Mouse (Mus musculus): Measurements from ENCODE around the gene Pde1b. TPM values are rescaled to one million over a fixed set of nuclear protein-coding genes. Genes with fewer than 3 reads are reported as not detected.
A peak's percentile ranks its signal among the peaks of the same experiment; 100 is the strongest.

The Pde1b gene
- polyA plus RNA-seq, 1 experiment from 2014 or later = 2.2 TPM

DNA sequence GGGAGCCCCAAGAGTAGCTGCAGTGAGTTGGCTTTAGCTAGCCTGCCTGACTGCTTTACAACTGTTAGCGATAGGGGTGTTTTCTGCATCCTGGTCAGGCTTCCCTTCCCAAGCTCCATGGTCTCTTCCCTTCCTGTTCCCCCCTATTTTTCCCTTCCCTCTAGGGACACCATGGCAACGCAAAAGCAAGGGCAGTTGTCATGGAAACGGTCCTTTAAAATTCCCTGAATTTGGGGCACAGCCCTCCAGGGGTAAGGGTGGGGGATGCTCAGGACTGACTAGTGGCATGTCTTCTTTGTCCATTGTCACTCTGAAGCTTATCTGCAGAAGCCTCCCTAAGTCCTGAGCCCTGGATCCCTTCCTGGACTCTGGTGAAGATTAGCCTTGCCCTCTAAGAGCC, 20.3 kb downstream of the Pde1b start:
- Histone ChIP-seq H3K36me3 (ENCODE audit: insufficient read depth, low read length) (no peaks in the 10 kb centered on the region), H3K27me3 (replicated peaks; ENCODE audit: insufficient read depth, low read length) (no peaks in the 10 kb centered on the region), H3K4me3 (ENCODE audit: low read depth, low read length) (no peak overlapping the region), H3K27ac (ENCODE audit: low read length) (no peak overlapping the region), H3K9ac (replicated peaks; ENCODE audit: low read depth) (no peak overlapping the region), H3K9me3 (ENCODE audit: low read length) (no peaks in the 10 kb centered on the region), H3K4me1 (ENCODE audit: insufficient read depth, low read depth, low read length) (no peaks in the 10 kb centered on the region), H3K4me2 (replicated peaks; ENCODE audit: low read depth, low read length) (no peak overlapping the region)
- WGBS = 42% methylated on average over 3 of the region's 3 CpGs
- DNase-seq (ENCODE audit: low spot score) = no peak
- no peak for ATAC-seq
- no peak for TF ChIP-seq EP300 (IDR thresholded peaks at IDR 0.05)
- no peak for TF ChIP-seq CTCF (IDR thresholded peaks at IDR 0.05)

- no peak overlapping the region for H3K4me3 ChIP-seq (ENCODE audit: low read depth, low read length)
- H3K27me3 ChIP-seq (replicated peaks; ENCODE audit: insufficient read depth, low read length) = no peaks in the 10 kb centered on the region
- no peaks in the 10 kb centered on the region for H3K36me3 ChIP-seq (ENCODE audit: insufficient read depth, low read length)
- 10% methylated on average over 5 of the region's 5 CpGs for WGBS
- no peaks in the 10 kb centered on the region for H3K4me1 ChIP-seq (ENCODE audit: insufficient read depth, low read depth, low read length)
- H3K4me2 ChIP-seq (replicated peaks; ENCODE audit: low read depth, low read length) = no peak overlapping the region
- no peaks in the 10 kb centered on the region for H3K9me3 ChIP-seq (ENCODE audit: low read length)
- ATAC-seq (peak; percentile 52; the same call in 1 of the 2 replicates), DNase-seq (ENCODE audit: low spot score) (peak; percentile 69)
- TF ChIP-seq EP300 (IDR thresholded peaks at IDR 0.05) (no peak), CTCF (IDR thresholded peaks at IDR 0.05) (peak; percentile 94)
- H3K27ac ChIP-seq (ENCODE audit: low read length) = no peak overlapping the region
- H3K9ac ChIP-seq (replicated peaks; ENCODE audit: low read depth) = no peak overlapping the region
Measured at GRCm38 (mm10) chr15:103530372-103530771, 27.5 kb downstream of the Pde1b start.

DNA sequence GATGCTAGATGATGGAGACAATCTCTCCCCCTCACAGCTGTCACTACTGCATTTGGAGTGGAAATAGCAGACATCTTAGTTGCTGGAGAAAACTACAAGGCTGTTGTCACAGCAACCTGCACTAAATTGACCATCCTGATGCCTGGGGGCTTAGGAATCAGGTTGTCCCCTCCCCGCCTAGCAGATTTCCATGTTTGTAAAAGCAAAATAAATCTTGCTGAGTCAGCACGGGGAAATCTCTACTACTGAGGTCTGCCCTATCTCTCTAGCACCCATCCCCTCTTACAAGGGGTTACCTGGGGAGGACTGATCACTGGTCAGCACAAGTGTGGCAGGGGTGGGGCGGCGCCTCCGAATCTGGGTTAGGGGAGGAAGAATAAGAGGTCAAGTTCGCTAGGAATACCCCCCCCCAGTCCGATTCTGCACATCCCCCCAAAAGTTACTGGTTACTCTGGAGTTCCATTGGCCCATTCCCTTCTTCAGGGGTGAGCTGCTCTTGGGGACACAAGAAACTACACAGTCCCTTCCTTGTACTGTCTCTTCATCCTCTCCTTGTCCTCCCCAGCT, 31.3 kb downstream of the Pde1b start:
- Histone ChIP-seq H3K9ac (replicated peaks; ENCODE audit: low read depth) (no peak overlapping the region), H3K9me3 (ENCODE audit: low read length) (no peaks in the 10 kb centered on the region), H3K27ac (ENCODE audit: low read length) (no peak overlapping the region), H3K4me2 (replicated peaks; ENCODE audit: low read depth, low read length) (no peak overlapping the region), H3K36me3 (ENCODE audit: insufficient read depth, low read length) (no peaks in the 10 kb centered on the region), H3K4me3 (ENCODE audit: low read depth, low read length) (no peak overlapping the region), H3K27me3 (replicated peaks; ENCODE audit: insufficient read depth, low read length) (0 out of 2 replicates have a peak, but pooled peaks cover 6% of the 10 kb centered on the region), H3K4me1 (ENCODE audit: insufficient read depth, low read depth, low read length) (0 out of 2 replicates have a peak, but pooled peaks cover 4% of the 10 kb centered on the region)
- TF ChIP-seq CTCF (IDR thresholded peaks at IDR 0.05) (no peak), EP300 (IDR thresholded peaks at IDR 0.05) (no peak)
- ATAC-seq = no peak
- no peak for DNase-seq (ENCODE audit: low spot score)
- WGBS = 67% methylated on average over 7 of the region's 7 CpGs

GRCm38 (mm10) chr15:103535030-103535429, 32.2 kb downstream of the Pde1b start:
- DNase-seq (ENCODE audit: low spot score) (no peak), ATAC-seq (no peak)
- H3K9ac ChIP-seq (replicated peaks; ENCODE audit: low read depth) = no peak overlapping the region
- no peak overlapping the region for H3K4me3 ChIP-seq (ENCODE audit: low read depth, low read length)
- no peaks in the 10 kb centered on the region for H3K36me3 ChIP-seq (ENCODE audit: insufficient read depth, low read length)
- no peaks in the 10 kb centered on the region for H3K9me3 ChIP-seq (ENCODE audit: low read length)
- TF ChIP-seq CTCF (IDR thresholded peaks at IDR 0.05) (no peak), EP300 (IDR thresholded peaks at IDR 0.05) (no peak)
- H3K4me2 ChIP-seq (replicated peaks; ENCODE audit: low read depth, low read length) = no peak overlapping the region
- H3K27me3 ChIP-seq (replicated peaks; ENCODE audit: insufficient read depth, low read length) = 0 out of 2 replicates have a peak, but pooled peaks cover 6% of the 10 kb centered on the region
- WGBS = 91% methylated on average over 2 of the region's 2 CpGs
- H3K4me1 ChIP-seq (ENCODE audit: insufficient read depth, low read depth, low read length) = 0 out of 2 replicates have a peak, but pooled peaks cover 4% of the 10 kb centered on the region
- H3K27ac ChIP-seq (ENCODE audit: low read length) = no peak overlapping the region

- DNase-seq (ENCODE audit: low spot score) (no peak), ATAC-seq (no peak)
- Histone ChIP-seq H3K4me2 (replicated peaks; ENCODE audit: low read depth, low read length) (no peak overlapping the region), H3K27me3 (replicated peaks; ENCODE audit: insufficient read depth, low read length) (0 out of 2 replicates have a peak, but pooled peaks cover 6% of the 10 kb centered on the region), H3K4me1 (ENCODE audit: insufficient read depth, low read depth, low read length) (0 out of 2 replicates have a peak, but pooled peaks cover 4% of the 10 kb centered on the region), H3K36me3 (ENCODE audit: insufficient read depth, low read length) (no peaks in the 10 kb centered on the region), H3K4me3 (ENCODE audit: low read depth, low read length) (no peak overlapping the region), H3K9me3 (ENCODE audit: low read length) (no peaks in the 10 kb centered on the region), H3K9ac (replicated peaks; ENCODE audit: low read depth) (no peak overlapping the region), H3K27ac (ENCODE audit: low read length) (no peak overlapping the region)
- TF ChIP-seq EP300 (IDR thresholded peaks at IDR 0.05) (no peak), CTCF (IDR thresholded peaks at IDR 0.05) (no peak)
- WGBS = 67% methylated on average over 1 of the region's 1 CpGs
Measured at GRCm38 (mm10) chr15:103535786-103536185, 33.0 kb downstream of the Pde1b start.

DNA sequence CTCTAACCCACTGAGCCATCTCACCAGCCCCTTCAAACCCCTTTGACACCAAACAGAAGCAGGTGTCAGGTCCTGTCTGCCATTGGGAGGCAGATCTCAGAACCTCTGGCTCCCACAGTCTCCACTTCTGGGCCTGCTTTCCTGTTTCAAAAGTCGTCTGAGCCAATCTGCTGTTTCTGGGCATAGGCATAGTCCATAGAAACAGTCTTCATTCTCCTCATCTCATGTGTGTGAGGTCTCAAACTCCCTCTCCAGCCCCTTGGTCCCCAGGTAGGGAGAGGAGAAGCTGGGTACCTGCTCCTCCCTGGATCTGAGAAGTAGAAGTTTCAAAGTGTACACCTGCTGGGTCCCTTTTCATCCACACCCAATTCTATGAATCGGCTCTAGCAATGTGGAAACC, 33.6 kb downstream of the Pde1b start:
- Histone ChIP-seq H3K27me3 (replicated peaks; ENCODE audit: insufficient read depth, low read length) (0 out of 2 replicates have a peak, but pooled peaks cover 6% of the 10 kb centered on the region), H3K4me2 (replicated peaks; ENCODE audit: low read depth, low read length) (no peak overlapping the region), H3K4me3 (ENCODE audit: low read depth, low read length) (no peak overlapping the region), H3K4me1 (ENCODE audit: insufficient read depth, low read depth, low read length) (0 out of 2 replicates have a peak, but pooled peaks cover 4% of the 10 kb centered on the region), H3K36me3 (ENCODE audit: insufficient read depth, low read length) (no peaks in the 10 kb centered on the region), H3K9ac (replicated peaks; ENCODE audit: low read depth) (no peak overlapping the region), H3K27ac (ENCODE audit: low read length) (no peak overlapping the region), H3K9me3 (ENCODE audit: low read length) (no peaks in the 10 kb centered on the region)
- ATAC-seq = no peak
- no peak for DNase-seq (ENCODE audit: low spot score)
- no peak for TF ChIP-seq EP300 (IDR thresholded peaks at IDR 0.05)
- TF ChIP-seq CTCF (IDR thresholded peaks at IDR 0.05) = no peak
- WGBS = 32% methylated on average over 2 of the region's 2 CpGs
